Mouse (Mus musculus) urinary bladder, postnatal 14 days (tissue): ENCODE results near the gene Csdc2.

ENCODE experiments used
- DNase-seq: peaks from one replicate; pipeline ENCODE4 v3.0.0; 2021; ENCODE audit warnings: low spot score

The Csdc2 gene

DNA sequence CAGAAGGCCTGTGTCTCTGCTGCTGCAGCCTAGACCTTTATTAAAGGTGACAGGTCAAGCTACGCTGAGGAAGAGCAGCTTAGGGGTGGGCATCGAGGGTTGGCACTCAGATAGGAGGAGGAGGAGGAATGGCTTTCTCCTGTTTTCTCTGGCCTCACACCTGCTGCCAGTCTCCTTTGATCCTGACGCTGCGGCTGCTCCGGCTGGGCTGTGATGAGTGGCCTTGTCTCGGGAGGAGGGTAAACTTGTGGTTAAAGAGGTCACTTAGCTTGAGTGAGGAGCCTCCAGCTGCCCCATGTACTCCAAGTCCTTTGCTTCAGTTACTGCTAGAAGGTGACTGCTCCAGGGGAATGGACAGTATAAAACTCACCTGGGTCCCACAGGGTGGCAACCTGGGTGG, 57.4 kb downstream of the Csdc2 start:
- no peak for DNase-seq
